Mouse (Mus musculus) heart, postnatal 4 days (tissue): ENCODE measurements around the gene Tbx3. TPM values are rescaled to one million over a fixed set of nuclear protein-coding genes. Genes with fewer than 3 reads are reported as not detected.

ENCODE experiments used
- DNase-seq: peaks from one replicate; pipeline ENCODE4 v3.0.0; 2021
- total RNA-seq, 2 experiments: library from RNA; stranded (reverse); gene quantifications; 2 replicates each; pipeline ENCODE4 v1.2.3; 2021

Tbx3 gene
- total RNA-seq, 2 experiments from 2014 or later, result 14.4 to 15.8 TPM

GRCm38 (mm10) chr5:119708850-119709585 is 38.5 kb downstream of the Tbx3 start:
- no peak for DNase-seq

GRCm38 (mm10) chr5:119709826-119710559 is 39.5 kb downstream of the Tbx3 start:
- DNase-seq, result no peak

- DNase-seq, result peak; percentile 18
These were observed 40.3 kb downstream of the Tbx3 start for GRCm38 (mm10) chr5:119710756-119711155.

- DNase-seq, result no peak
These were observed 41.2 kb downstream of the Tbx3 start for GRCm38 (mm10) chr5:119711626-119712025.

GRCm38 (mm10) chr5:119712679-119713246 is 42.3 kb downstream of the Tbx3 start:
- DNase-seq, result peak; percentile 88

GRCm38 (mm10) chr5:119720471-119721265 is 50.2 kb downstream of the Tbx3 start:
- DNase-seq, result no peak

- no peak for DNase-seq
These were observed 62.5 kb downstream of the Tbx3 start for GRCm38 (mm10) chr5:119732978-119733377.

Other genes starting within 250 kb of the Tbx3 start
- gene Tbx5, start 162.0 kb downstream of the Tbx3 start, total RNA-seq, result 10 to 100 TPM; 36.3 to 36.6 TPM